Mouse (Mus musculus): ENCODE measurements around the gene Nop16.

DNA sequence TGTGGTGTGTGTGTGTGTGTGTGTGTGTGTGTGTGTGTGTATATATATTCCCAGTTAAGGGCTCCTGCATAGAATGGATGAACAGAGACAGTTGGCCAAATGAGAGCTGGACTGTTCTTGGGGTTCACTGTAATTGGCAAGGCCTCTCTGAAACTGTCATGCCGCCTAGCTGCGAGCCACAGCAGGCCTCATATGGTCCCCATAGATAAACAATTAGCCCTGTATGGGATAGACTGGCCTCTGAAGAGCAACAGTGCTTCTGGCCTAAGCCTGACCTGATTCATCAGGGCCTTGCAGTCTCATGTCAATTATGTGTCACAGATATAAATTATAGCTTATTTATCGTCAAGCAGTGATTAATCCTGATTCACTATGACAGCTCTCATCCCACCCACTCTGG is 18.1 kb upstream of the Nop16 start:
- TF ChIP-seq CTCF (IDR thresholded peaks at IDR 0.05; ENCODE audit: low read depth, low read length) (no peak), POLR2A (IDR thresholded peaks at IDR 0.05; ENCODE audit: borderline replicate concordance, low read depth, low read length) (no peak)
